10 mouse cellular contexts compared by ENCODE assay signal in the genomic region with DNA sequence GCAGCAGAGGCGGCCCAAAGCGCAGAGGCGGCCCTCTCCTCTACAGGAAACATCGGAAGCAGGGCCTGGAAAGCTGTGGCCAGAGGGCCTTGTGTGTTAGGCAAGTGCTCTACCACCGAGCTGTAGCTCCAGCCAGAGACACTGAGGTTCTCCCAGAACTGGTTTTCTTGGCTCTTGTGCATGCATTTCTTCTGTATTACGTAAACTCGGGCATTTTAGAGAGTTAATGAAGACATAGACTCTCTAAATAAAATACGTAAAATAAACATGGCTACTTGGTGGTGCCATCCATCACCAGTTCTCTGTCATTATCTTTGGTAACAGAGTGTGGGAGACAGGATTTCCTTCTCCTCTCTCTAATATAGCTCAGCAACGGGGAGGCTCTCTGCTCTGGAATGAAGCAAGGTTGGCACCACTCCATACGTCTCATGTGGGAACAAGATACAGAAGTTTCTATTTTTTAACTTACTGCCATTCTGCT. TPM values are rescaled to one million over a fixed set of nuclear protein-coding genes. Genes with fewer than 3 reads are reported as not detected.
DNase-seq lines count a peak whose midpoint lies in the region; ATAC-seq and TF ChIP-seq lines count a peak whose summit lies in the region.
"Had no signal": no experiment of that assay in that cellular context is flagged by ENCODE, and none has a peak within 500 bp of the region (broad histone marks: within the 10 kb centered on the region; RNA-seq: fewer than 3 reads in every experiment).

No protein-coding gene starts in this region.

- peak overlapping the region; percentile 22; the same call in 1 of the 2 replicates for H3K4me3 ChIP-seq in heart, embryonic 16.5 days (ENCODE audit: low read length)
- no peak overlapping the region for H3K4me3 ChIP-seq in liver, postnatal 0 days (ENCODE audit: low read depth, low read length)
- no peak overlapping the region for H3K4me3 ChIP-seq in testis, adult 2 months (ENCODE audit: control insufficient read depth, low read depth, low read length)

- H3K36me3 ChIP-seq in heart, embryonic 16.5 days (ENCODE audit: control insufficient read depth, insufficient read depth) = no peaks in the 10 kb centered on the region
- no peaks in the 10 kb centered on the region for H3K36me3 ChIP-seq in liver, postnatal 0 days (replicated peaks; ENCODE audit: insufficient read depth, low read length)
- no peaks in the 10 kb centered on the region for H3K36me3 ChIP-seq in testis, adult 2 months (ENCODE audit: control insufficient read depth, insufficient read depth, low read length)

- peak overlapping the region; percentile 52 for H3K4me2 ChIP-seq in heart, embryonic 16.5 days (ENCODE audit: low read depth, low read length)
- no peak overlapping the region for H3K4me2 ChIP-seq in liver, postnatal 0 days (ENCODE audit: low read depth, low read length)

- peak overlapping the region; percentile 67 for H3K9ac ChIP-seq in heart, embryonic 16.5 days (ENCODE audit: low read length)
- no peak overlapping the region for H3K9ac ChIP-seq in liver, postnatal 0 days (replicated peaks)

- no peak for TF ChIP-seq POLR2A in testis, adult 2 months (IDR thresholded peaks at IDR 0.05; ENCODE audit: control insufficient read depth, low read depth, low read length)

- peak; percentile 93 for ATAC-seq in heart, embryonic 16.5 days (replicated peaks; ENCODE audit: extremely low read depth, insufficient read depth, low FRiP score)
- peak; percentile 54; the same call in 1 of the 2 replicates for ATAC-seq in liver, postnatal 0 days
- no peak for ATAC-seq in cerebellum, adult (ENCODE audit: insufficient number of reproducible peaks, low FRiP score, low TSS enrichment)

- peak; percentile 10 to 59 for DNase-seq in adrenal gland, adult (ENCODE audit: inconsistent age in 2 of 2, low spot score in 1 of 2)
- DNase-seq in adrenal gland, postnatal 4 days (ENCODE audit: low spot score in 2 of 2) = no peak
- peak; percentile 56 for DNase-seq in adrenal gland, postnatal 14 days
- DNase-seq in liver, postnatal 0 days = no peak
- DNase-seq in natural killer cell, adult 2 months (ENCODE audit: low spot score in 2 of 2) = no peak

- H3K27me3 ChIP-seq in heart, embryonic 16.5 days (ENCODE audit: control insufficient read depth, insufficient read depth, low read length) = no peaks in the 10 kb centered on the region
- no peaks in the 10 kb centered on the region for H3K27me3 ChIP-seq in liver, postnatal 0 days (ENCODE audit: insufficient read depth, low read length)
- no peaks in the 10 kb centered on the region for H3K27me3 ChIP-seq in testis, adult 2 months (ENCODE audit: control insufficient read depth, insufficient read depth, low read length)

- H3K4me1 ChIP-seq in heart, embryonic 16.5 days (ENCODE audit: control insufficient read depth, insufficient read depth, low read length) = peaks cover 52% of the 10 kb centered on the region
- no peaks in the 10 kb centered on the region for H3K4me1 ChIP-seq in liver, postnatal 0 days (ENCODE audit: insufficient read depth)
- no peaks in the 10 kb centered on the region; the same call in 1 of the 2 replicates for H3K4me1 ChIP-seq in testis, adult 2 months (ENCODE audit: control insufficient read depth, insufficient read depth, low read length)

- WGBS in heart, embryonic 16.5 days = 15% methylated on average over 10 of the region's 10 CpGs
- WGBS in liver, postnatal 0 days (ENCODE audit: insufficient replicate concordance) = 49% methylated on average over 10 of the region's 10 CpGs

- no peak for TF ChIP-seq CTCF in liver, postnatal 0 days (IDR thresholded peaks at IDR 0.05; ENCODE audit: low read depth)
- TF ChIP-seq CTCF in testis, adult 2 months (IDR thresholded peaks at IDR 0.05; ENCODE audit: control insufficient read depth, insufficient read depth, insufficient replicate concordance, low read depth, low read length) = no peak

- no peak for TF ChIP-seq EP300 in liver, postnatal 0 days (IDR thresholded peaks at IDR 0.05; ENCODE audit: low read depth)

- H3K27ac ChIP-seq in heart, embryonic 16.5 days (ENCODE audit: low read length) = peak overlapping the region; percentile 99
- H3K27ac ChIP-seq in liver, postnatal 0 days (ENCODE audit: low read depth) = no peak overlapping the region
- H3K27ac ChIP-seq in testis, adult 2 months (ENCODE audit: control insufficient read depth, insufficient read depth, low read depth, low read length) = 0 out of 2 replicates have a peak overlapping the region, but pooled peaks have one; percentile 32

- H3K9me3 ChIP-seq in heart, embryonic 16.5 days (replicated peaks; ENCODE audit: control insufficient read depth, low read length) = no peaks in the 10 kb centered on the region
- no peaks in the 10 kb centered on the region for H3K9me3 ChIP-seq in liver, postnatal 0 days (ENCODE audit: low read length)

RNA-seq across cellular contexts. Expression of gene Ctnna3, which starts 46.3 kb away (rescaled TPM):
- total RNA-seq in adrenal gland, postnatal 4 days (2021) = 1 to 10 TPM; 4.0 to 4.4 TPM
- total RNA-seq in adrenal gland, postnatal 14 days (2021) = 1.3 and 1.4 TPM in 2 replicates
- 27.6 and 29.1 TPM in 2 replicates for polyA plus RNA-seq in heart, embryonic 16.5 days (2015; fragmentation: Nextera tagmentation; extraction: Ambion mirVana)
- 0.05 TPM in 1 of 2 replicates, not detected in the other for polyA plus RNA-seq in liver, postnatal 0 days (2015; fragmentation: Nextera tagmentation; extraction: Ambion mirVana)
- polyA plus RNA-seq in testis, adult 2 months (2012; rRNA removed) = 35.0 and 38.9 TPM in 2 replicates

RNA-seq across cellular contexts. Expression of gene Gm7075, which starts 54.6 kb away (rescaled TPM):
- total RNA-seq in adrenal gland, postnatal 4 days (2021) = not detected
- total RNA-seq in adrenal gland, postnatal 14 days (2021) = not detected in 2 replicates
- polyA plus RNA-seq in heart, embryonic 16.5 days (2015; fragmentation: Nextera tagmentation; extraction: Ambion mirVana) = not detected in 2 replicates
- not detected in 2 replicates for polyA plus RNA-seq in liver, postnatal 0 days (2015; fragmentation: Nextera tagmentation; extraction: Ambion mirVana)
- 0.88 TPM in 1 of 2 replicates, not detected in the other for polyA plus RNA-seq in testis, adult 2 months (2012; rRNA removed)
- total RNA-seq: layer of hippocampus, postnatal 10 days had no signal
- polyA plus RNA-seq: small intestine, adult 2 months had no signal

Comparison
In these comparisons a context has a peak if more than half of its experiments do, and no peak if none do; other contexts are left out.
1. DNase-seq: peak in adrenal gland, adult (2 of 2) and adrenal gland, postnatal 14 days (single experiment); none in adrenal gland, postnatal 4 days (0 of 2), liver, postnatal 0 days (single experiment) and natural killer cell, adult 2 months (0 of 2).
2. RNA of gene Ctnna3, which starts 46.3 kb away (polyA plus RNA-seq): 35.0 to 38.9 TPM in testis, adult 2 months and 27.6 to 29.1 TPM in heart, embryonic 16.5 days; 0.05 TPM in liver, postnatal 0 days; every median in the first group is over 10 times any median in the second.